Mouse (Mus musculus) forebrain, embryonic 16.5 days (tissue): ENCODE results near the gene Vwa1. TPM values are rescaled to one million over a fixed set of nuclear protein-coding genes. Genes with fewer than 3 reads are reported as not detected.
A peak's percentile ranks its signal among the peaks of the same experiment; 100 is the strongest.

ENCODE experiments used
- ATAC-seq: fragments of 200-750 bp; cut with Nextera tagmentation; 2 replicates; pipeline ENCODE4 v1.8.0; 2017; ENCODE audit warnings: mild to moderate bottlenecking, moderate library complexity
- H3K27ac ChIP-seq: fragments of 300-500 bp; sonication (generic); 2 replicates; pipeline ENCODE4 v1.5.1; 2014; ENCODE audit warnings: low read length, control low read depth
- H3K27me3 ChIP-seq: fragments of 300-500 bp; sonication (generic); replicated peaks from 2 replicates; pipeline ENCODE4 v1.6.1; 2014; ENCODE audit warnings: low read length; ENCODE audit not compliant: control insufficient read depth, insufficient read depth
- H3K36me3 ChIP-seq: fragments of 300-500 bp; sonication (generic); 2 replicates; pipeline ENCODE4 v1.6.1; 2014; ENCODE audit not compliant: control insufficient read depth, insufficient read depth
- H3K4me1 ChIP-seq: fragments of 300-500 bp; sonication (generic); replicated peaks from 2 replicates; pipeline ENCODE4 v1.6.1; 2014; ENCODE audit warnings: low read length; ENCODE audit not compliant: control insufficient read depth, insufficient read depth
- H3K4me2 ChIP-seq: fragments of 300-500 bp; sonication (generic); 2 replicates; pipeline ENCODE4 v1.6.1; 2014; ENCODE audit warnings: mild to moderate bottlenecking, low read length, control low read depth
- H3K4me3 ChIP-seq: fragments of 300-500 bp; sonication (generic); replicated peaks from 2 replicates; pipeline ENCODE4 v1.5.1; 2014; ENCODE audit warnings: mild to moderate bottlenecking, low read length, control low read depth
- H3K9ac ChIP-seq: fragments of 300-500 bp; sonication (generic); replicated peaks from 2 replicates; pipeline ENCODE4 v1.6.1; 2014; ENCODE audit warnings: low read depth, low read length, control low read depth
- H3K9me3 ChIP-seq: fragments of 300-500 bp; sonication (generic); 2 replicates; pipeline ENCODE4 v1.6.1; 2016; ENCODE audit warnings: low read length; ENCODE audit not compliant: control insufficient read depth
- WGBS: fragments of 180-500 bp; shearing (Covaris S2); extraction: QIAGEN DNeasy Blood & Tissue Kit; methylation state at CpG from one replicate; pipeline ENCODE4 v1.1.7; 2014; 5-methylcytosine and 5-hydroxymethylcytosine counted together
- microRNA-seq: library from miRNA; unstranded; fragments of <30 nt; microRNA quantifications from one replicate; pipeline ENCODE4, GENCODE M21; 2017
- polyA plus RNA-seq: library from polyadenylated mRNA; unstranded; fragments of >200 nt; fragmentation: Nextera tagmentation; extraction: Ambion mirVana; gene quantifications from 2 replicates; pipeline ENCODE4 v1.2.1, GENCODE M21; 2015

Gene Vwa1
- polyA plus RNA-seq, 1 experiment from 2014 or later, result 27.3 TPM

- Histone ChIP-seq H3K9ac (no peak overlapping the region), H3K9me3 (no peaks in the 10 kb centered on the region), H3K4me3 (no peak overlapping the region), H3K27me3 (no peaks in the 10 kb centered on the region), H3K36me3 (peaks cover 3% of the 10 kb centered on the region; the same call in 1 of the 2 replicates), H3K27ac (no peak overlapping the region), H3K4me1 (no peaks in the 10 kb centered on the region), H3K4me2 (no peak overlapping the region)
- 74% methylated on average over 2 of the region's 2 CpGs for WGBS
- ATAC-seq, result no peak
Measured at GRCm38 (mm10) chr4:155727993-155728392, 46.5 kb downstream of the Vwa1 start.

DNA sequence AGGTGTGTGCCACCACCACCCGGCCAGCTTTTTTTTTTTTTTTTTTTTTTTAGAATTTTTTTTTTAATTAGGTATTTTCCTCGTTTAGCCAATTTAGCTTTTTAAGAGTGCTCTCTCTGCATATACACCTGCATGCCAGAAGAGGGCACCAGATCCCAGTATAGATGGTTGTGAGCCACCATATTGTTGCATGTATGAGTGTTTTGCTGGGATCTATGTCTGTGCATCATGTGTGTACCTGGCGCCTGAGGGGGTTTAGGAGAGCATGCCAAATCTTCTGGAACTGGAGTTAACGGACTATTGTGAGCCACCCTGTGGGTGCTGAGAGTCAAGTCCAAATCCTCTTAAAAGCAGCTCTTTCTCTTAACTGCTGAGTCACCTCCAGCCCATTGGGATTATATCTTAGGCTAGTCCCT lies 52.8 kb downstream of the Vwa1 start:
- no peaks in the 10 kb centered on the region for H3K4me1 ChIP-seq
- H3K27ac ChIP-seq, result no peak overlapping the region
- peak; percentile 20; the same call in 1 of the 2 replicates for ATAC-seq
- no peak overlapping the region for H3K4me3 ChIP-seq
- peaks cover 3% of the 10 kb centered on the region; the same call in 1 of the 2 replicates for H3K36me3 ChIP-seq
- no peak overlapping the region for H3K9ac ChIP-seq
- 41% methylated on average over 4 of the region's 4 CpGs for WGBS
- no peak overlapping the region for H3K4me2 ChIP-seq
- no peaks in the 10 kb centered on the region for H3K9me3 ChIP-seq
- H3K27me3 ChIP-seq, result no peaks in the 10 kb centered on the region

Small RNA genes lying within 50 kb of the gene (microRNA-seq; reads per million reads assigned to microRNA genes)
- not detected for gene Gm27743

Other genes starting within 250 kb of the Vwa1 start
- gene Nadk, start 212.3 kb downstream of the Vwa1 start, polyA plus RNA-seq, result 113 and 120 TPM in 2 replicates
- 12.0 and 12.9 TPM in 2 replicates for gene Slc35e2, start 173.3 kb downstream of the Vwa1 start, polyA plus RNA-seq
- gene Cdk11b, start 149.8 kb downstream of the Vwa1 start, polyA plus RNA-seq, result 62.4 and 65.2 TPM in 2 replicates
- not detected in 2 replicates for gene Gm10563, start 129.3 kb downstream of the Vwa1 start, polyA plus RNA-seq
- gene Mmp23, start 121.3 kb downstream of the Vwa1 start, polyA plus RNA-seq, result 3.0 and 3.2 TPM in 2 replicates
- 49.8 and 63.1 TPM in 2 replicates for gene Mib2, start 105.5 kb downstream of the Vwa1 start, polyA plus RNA-seq
- gene Fndc10, start 80.4 kb downstream of the Vwa1 start, polyA plus RNA-seq, result 4.8 and 7.5 TPM in 2 replicates
- 134 and 150 TPM in 2 replicates for gene Ssu72, start 69.9 kb downstream of the Vwa1 start, polyA plus RNA-seq
- gene Tmem240, start 39.9 kb downstream of the Vwa1 start, polyA plus RNA-seq, result 7.3 and 11.4 TPM in 2 replicates
- 98.2 and 101 TPM in 2 replicates for gene Atad3a, start 13.6 kb downstream of the Vwa1 start, polyA plus RNA-seq
- 0.47 and 0.53 TPM in 2 replicates for gene Tmem88b, start 11.2 kb upstream of the Vwa1 start, polyA plus RNA-seq
- not detected in 2 replicates for gene Ankrd65, start 15.7 kb upstream of the Vwa1 start, polyA plus RNA-seq
- gene Mrpl20, start 28.2 kb upstream of the Vwa1 start, polyA plus RNA-seq, result 214 and 231 TPM in 2 replicates
- gene Ccnl2, start 37.8 kb upstream of the Vwa1 start, polyA plus RNA-seq, result 176 and 188 TPM in 2 replicates
- 111 and 121 TPM in 2 replicates for gene Aurkaip1, start 56.6 kb upstream of the Vwa1 start, polyA plus RNA-seq
- 16.9 and 19.8 TPM in 2 replicates for gene Mxra8, start 65.0 kb upstream of the Vwa1 start, polyA plus RNA-seq
- gene Dvl1, start 72.7 kb upstream of the Vwa1 start, polyA plus RNA-seq, result 7.0 and 10.0 TPM in 2 replicates
- 0.72 and 0.84 TPM in 2 replicates for gene Tas1r3, start 88.7 kb upstream of the Vwa1 start, polyA plus RNA-seq
- gene Cptp, start 94.7 kb upstream of the Vwa1 start, polyA plus RNA-seq, result 22.5 and 23.8 TPM in 2 replicates
- gene Ints11, start 94.8 kb upstream of the Vwa1 start, polyA plus RNA-seq, result 89.8 and 100 TPM in 2 replicates
- gene Pusl1, start 117.1 kb upstream of the Vwa1 start, polyA plus RNA-seq, result 68.0 and 70.3 TPM in 2 replicates
- gene Acap3, start 117.1 kb upstream of the Vwa1 start, polyA plus RNA-seq, result 94.8 and 101 TPM in 2 replicates
- gene Ube2j2, start 169.1 kb upstream of the Vwa1 start, polyA plus RNA-seq, result 115 and 121 TPM in 2 replicates
- gene C1qtnf12, start 187.6 kb upstream of the Vwa1 start, polyA plus RNA-seq, result 6.3 and 9.2 TPM in 2 replicates
- gene B3galt6, start 218.0 kb upstream of the Vwa1 start, polyA plus RNA-seq, result 26.8 and 30.4 TPM in 2 replicates
- 118 and 125 TPM in 2 replicates for gene Sdf4, start 218.2 kb upstream of the Vwa1 start, polyA plus RNA-seq
- 1.0 and 1.4 TPM in 2 replicates for gene Tnfrsf4, start 239.1 kb upstream of the Vwa1 start, polyA plus RNA-seq